Mouse (Mus musculus) liver, adult 2 months (tissue): ENCODE results near the gene Gm38119.

Experiments used
- CTCF ChIP-seq: fragments of 200-500 bp; IDR thresholded peaks from 2 replicates; pipeline ENCODE4 v1.5.1; 2011; ENCODE audit warnings: low read depth, low read length, control low read depth
- POLR2A ChIP-seq: fragments of 200-500 bp; IDR thresholded peaks from 2 replicates; pipeline ENCODE4 v1.6.1; 2011; ENCODE audit warnings: low read length, control low read depth; ENCODE audit not compliant: insufficient read depth; ENCODE audit errors: extremely low read depth

DNA sequence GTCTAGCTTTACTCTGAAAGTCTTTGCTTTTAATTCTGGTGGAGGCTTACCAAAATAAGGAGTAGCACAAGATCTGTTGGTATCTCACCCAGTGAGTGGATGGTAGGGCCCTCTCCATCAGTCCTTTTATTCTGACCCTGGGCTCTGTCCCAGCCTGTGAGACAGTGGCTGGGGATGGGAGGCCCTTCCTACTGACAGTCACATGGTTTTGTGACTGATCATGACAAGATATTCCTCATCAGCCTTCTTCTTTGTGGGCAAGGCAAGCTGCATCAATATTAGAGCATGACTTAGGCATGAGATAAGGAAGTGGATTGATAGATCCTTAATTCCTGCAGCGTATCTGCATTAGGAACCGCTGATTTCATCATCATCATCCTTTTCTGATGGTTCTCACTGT is 29.9 kb downstream of the Gm38119 start, which contains the start of gene Lce1e:
- TF ChIP-seq CTCF (no peak), POLR2A (no peak)
